Mouse (Mus musculus) kidney, postnatal 36 days (tissue): ENCODE results near the gene Gm13769.
"Not testable (repeated sequence)": the region's sequence is repeated elsewhere in the genome, so short reads cannot be mapped to it uniquely, and the experiment has no call there.

Source experiments
- DNase-seq, 2 experiments: peaks; one replicate each; pipeline ENCODE4 v3.0.0; 2021 to 2022; ENCODE audit warnings: mixed read lengths in 2 of 2

Gene Gm13769

GRCm38 (mm10) chr2:90321900-90322299 is at the start of gene Gm13769:
Gm13769 (plus strand) TSS chr2:90322200.
- not testable (repeated sequence) for DNase-seq

GRCm38 (mm10) chr2:90292741-90293140 is 29.3 kb upstream of the Gm13769 start, which contains the start of gene Olfr1272:
Olfr1272 (minus strand) TSS chr2:90292841.
- DNase-seq, result no peak

- DNase-seq, result not testable (repeated sequence)
Observed at GRCm38 (mm10) chr2:90346694-90347093, 24.7 kb downstream of the Gm13769 start.

GRCm38 (mm10) chr2:90351047-90351446 is 29.0 kb downstream of the Gm13769 start:
- not testable (repeated sequence) for DNase-seq

- not testable (repeated sequence) for DNase-seq
Observed at GRCm38 (mm10) chr2:90351540-90351939, 29.5 kb downstream of the Gm13769 start.

DNA sequence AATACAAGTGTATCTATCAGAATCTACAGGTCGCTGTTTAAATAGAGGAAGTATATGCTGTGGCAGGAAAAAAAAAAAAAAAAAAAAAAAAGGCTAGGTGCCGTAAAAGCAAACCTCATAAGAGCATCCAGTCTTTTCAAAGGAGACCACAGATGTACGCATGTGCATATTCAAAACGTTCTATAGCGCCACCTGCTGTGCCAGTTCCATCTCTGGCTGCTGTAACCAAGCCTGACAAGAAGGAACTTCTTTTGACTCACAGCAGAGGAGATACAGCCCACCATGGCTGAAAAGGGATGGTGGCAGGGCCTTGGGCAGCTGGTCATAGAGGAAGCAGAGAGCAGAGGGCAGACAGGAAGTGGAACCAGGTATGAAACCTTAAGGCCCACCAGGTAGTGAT is 37.2 kb downstream of the Gm13769 start:
- not testable (repeated sequence) for DNase-seq

- not testable (repeated sequence) for DNase-seq
Observed at GRCm38 (mm10) chr2:90360199-90360598, 38.2 kb downstream of the Gm13769 start.
